Mouse (Mus musculus): Measurements from ENCODE around the gene Col4a4. TPM values are rescaled to one million over a fixed set of nuclear protein-coding genes. Genes with fewer than 3 reads are reported as not detected.

Gene Col4a4
- polyA plus RNA-seq, 1 experiment from 2014 or later, result 0.21 TPM

- Histone ChIP-seq H3K4me2 (ENCODE audit: low read depth, low read length, severe bottlenecking) (no peak overlapping the region), H3K36me3 (ENCODE audit: control insufficient read depth, insufficient read depth, low read length) (no peaks in the 10 kb centered on the region), H3K9me3 (ENCODE audit: control insufficient read depth, low read length) (no peaks in the 10 kb centered on the region), H3K4me1 (replicated peaks; ENCODE audit: control insufficient read depth, insufficient read depth, low read length) (no peaks in the 10 kb centered on the region; the same call in 1 of the 2 replicates), H3K9ac (ENCODE audit: low read length) (no peak overlapping the region), H3K27me3 (ENCODE audit: control insufficient read depth, insufficient read depth, low read length) (no peaks in the 10 kb centered on the region), H3K27ac (ENCODE audit: low read depth, low read length) (no peak overlapping the region), H3K4me3 (ENCODE audit: low read depth, low read length) (no peak overlapping the region)
- no peak for ATAC-seq (replicated peaks; ENCODE audit: low FRiP score)
- no peak for DNase-seq (ENCODE audit: low spot score)
- 86% methylated on average over 6 of the region's 6 CpGs for WGBS
Observed at GRCm38 (mm10) chr1:82468872-82469271, 117.8 kb downstream of the Col4a4 start.

GRCm38 (mm10) chr1:82465321-82465853 lies 121.3 kb downstream of the Col4a4 start:
- WGBS, result 52% methylated on average over 6 of the region's 6 CpGs
- ATAC-seq (replicated peaks; ENCODE audit: low FRiP score) (no peak), DNase-seq (ENCODE audit: low spot score) (no peak)
- no peak overlapping the region for H3K9ac ChIP-seq (ENCODE audit: low read length)
- no peaks in the 10 kb centered on the region; the same call in 1 of the 2 replicates for H3K4me1 ChIP-seq (replicated peaks; ENCODE audit: control insufficient read depth, insufficient read depth, low read length)
- H3K4me2 ChIP-seq (ENCODE audit: low read depth, low read length, severe bottlenecking), result no peak overlapping the region
- H3K36me3 ChIP-seq (ENCODE audit: control insufficient read depth, insufficient read depth, low read length), result no peaks in the 10 kb centered on the region
- no peaks in the 10 kb centered on the region for H3K27me3 ChIP-seq (ENCODE audit: control insufficient read depth, insufficient read depth, low read length)
- no peak overlapping the region for H3K4me3 ChIP-seq (ENCODE audit: low read depth, low read length)
- H3K27ac ChIP-seq (ENCODE audit: low read depth, low read length), result no peak overlapping the region
- H3K9me3 ChIP-seq (ENCODE audit: control insufficient read depth, low read length), result no peaks in the 10 kb centered on the region

GRCm38 (mm10) chr1:82461041-82461440 lies 125.6 kb downstream of the Col4a4 start:
- no peak overlapping the region for H3K27ac ChIP-seq (ENCODE audit: low read depth, low read length)

DNA sequence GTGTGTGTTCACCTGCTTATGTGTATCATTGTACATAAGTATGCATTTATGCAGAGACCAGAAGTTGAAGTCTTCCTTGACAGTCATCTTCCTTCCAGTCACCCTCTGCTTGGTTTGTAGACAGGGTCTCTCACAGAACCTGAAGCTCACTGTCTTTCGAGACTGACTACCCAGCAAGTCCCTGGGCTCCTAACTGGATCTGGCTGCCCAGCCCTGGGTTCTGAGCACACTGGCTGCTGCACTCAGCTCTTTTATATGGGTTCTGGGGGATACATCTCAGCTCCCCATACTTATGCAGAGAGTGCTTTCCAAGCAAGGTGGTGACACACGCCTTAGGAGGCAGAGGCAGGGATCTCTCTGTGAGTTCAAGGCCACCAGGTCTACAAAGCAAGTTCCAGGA lies 126.7 kb downstream of the Col4a4 start:
- Histone ChIP-seq H3K9me3 (ENCODE audit: control insufficient read depth, low read length) (no peaks in the 10 kb centered on the region), H3K4me1 (replicated peaks; ENCODE audit: control insufficient read depth, insufficient read depth, low read length) (no peaks in the 10 kb centered on the region), H3K4me2 (ENCODE audit: low read depth, low read length, severe bottlenecking) (no peak overlapping the region), H3K27me3 (ENCODE audit: control insufficient read depth, insufficient read depth, low read length) (no peaks in the 10 kb centered on the region), H3K9ac (ENCODE audit: low read length) (no peak overlapping the region), H3K4me3 (ENCODE audit: low read depth, low read length) (no peak overlapping the region), H3K27ac (ENCODE audit: low read depth, low read length) (no peak overlapping the region), H3K36me3 (ENCODE audit: control insufficient read depth, insufficient read depth, low read length) (no peaks in the 10 kb centered on the region)
- WGBS, result 85% methylated on average over 2 of the region's 2 CpGs
- no peak for ATAC-seq (replicated peaks; ENCODE audit: low FRiP score)
- DNase-seq (ENCODE audit: low spot score), result no peak

More at GRCm38 (mm10) chr1:82461041-82461440, 125.6 kb downstream of the Col4a4 start:
- ATAC-seq (replicated peaks; ENCODE audit: low FRiP score) (no peak), DNase-seq (ENCODE audit: low spot score) (no peak)
- H3K4me1 ChIP-seq (replicated peaks; ENCODE audit: control insufficient read depth, insufficient read depth, low read length), result no peaks in the 10 kb centered on the region; the same call in 1 of the 2 replicates
- WGBS, result 87% methylated on average over 4 of the region's 4 CpGs
- H3K9me3 ChIP-seq (ENCODE audit: control insufficient read depth, low read length), result no peaks in the 10 kb centered on the region
- H3K4me3 ChIP-seq (ENCODE audit: low read depth, low read length), result no peak overlapping the region
- no peaks in the 10 kb centered on the region for H3K27me3 ChIP-seq (ENCODE audit: control insufficient read depth, insufficient read depth, low read length)
- no peaks in the 10 kb centered on the region for H3K36me3 ChIP-seq (ENCODE audit: control insufficient read depth, insufficient read depth, low read length)
- no peak overlapping the region for H3K9ac ChIP-seq (ENCODE audit: low read length)
- no peak overlapping the region for H3K4me2 ChIP-seq (ENCODE audit: low read depth, low read length, severe bottlenecking)

DNA sequence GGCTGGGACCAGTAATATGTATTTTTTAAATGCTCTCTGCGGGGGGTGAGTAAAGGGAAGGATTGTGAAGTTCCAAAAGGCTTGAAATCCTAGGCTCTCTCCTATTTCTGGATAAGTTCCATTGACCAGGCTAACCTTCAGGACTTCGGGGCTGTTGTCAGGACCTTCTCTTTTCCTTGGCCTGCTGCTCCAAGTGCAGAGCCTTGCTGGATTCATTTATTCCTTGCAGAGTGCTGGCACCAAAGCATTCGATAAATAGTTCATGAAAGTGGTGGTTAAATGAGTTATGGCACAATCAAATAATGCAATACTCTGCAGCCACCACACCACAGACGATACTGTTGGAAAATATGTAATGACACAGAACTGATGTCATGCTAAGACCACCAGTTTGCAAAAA lies 127.3 kb downstream of the Col4a4 start:
- H3K36me3 ChIP-seq (ENCODE audit: control insufficient read depth, insufficient read depth, low read length), result no peaks in the 10 kb centered on the region
- 92% methylated on average over 4 of the region's 4 CpGs for WGBS
- no peak overlapping the region for H3K9ac ChIP-seq (ENCODE audit: low read length)
- no peak for ATAC-seq (replicated peaks; ENCODE audit: low FRiP score)
- no peak for DNase-seq (ENCODE audit: low spot score)
- H3K9me3 ChIP-seq (ENCODE audit: control insufficient read depth, low read length), result no peaks in the 10 kb centered on the region
- no peak overlapping the region for H3K4me3 ChIP-seq (ENCODE audit: low read depth, low read length)
- H3K27me3 ChIP-seq (ENCODE audit: control insufficient read depth, insufficient read depth, low read length), result no peaks in the 10 kb centered on the region
- H3K4me2 ChIP-seq (ENCODE audit: low read depth, low read length, severe bottlenecking), result no peak overlapping the region
- no peaks in the 10 kb centered on the region for H3K4me1 ChIP-seq (replicated peaks; ENCODE audit: control insufficient read depth, insufficient read depth, low read length)
- no peak overlapping the region for H3K27ac ChIP-seq (ENCODE audit: low read depth, low read length)

GRCm38 (mm10) chr1:82454031-82454430 lies 132.6 kb downstream of the Col4a4 start:
- H3K4me1 ChIP-seq (replicated peaks; ENCODE audit: control insufficient read depth, insufficient read depth, low read length), result peaks cover 1% of the 10 kb centered on the region; the same call in 1 of the 2 replicates
- H3K27ac ChIP-seq (ENCODE audit: low read depth, low read length), result no peak overlapping the region; the same call in 1 of the 2 replicates
- DNase-seq (ENCODE audit: low spot score) (no peak), ATAC-seq (replicated peaks; ENCODE audit: low FRiP score) (no peak)
- no peak overlapping the region for H3K4me2 ChIP-seq (ENCODE audit: low read depth, low read length, severe bottlenecking)
- no peak overlapping the region for H3K4me3 ChIP-seq (ENCODE audit: low read depth, low read length)
- WGBS, result 100% methylated on average over 3 of the region's 3 CpGs
- H3K9me3 ChIP-seq (ENCODE audit: control insufficient read depth, low read length), result no peaks in the 10 kb centered on the region
- H3K9ac ChIP-seq (ENCODE audit: low read length), result no peak overlapping the region
- no peaks in the 10 kb centered on the region for H3K27me3 ChIP-seq (ENCODE audit: control insufficient read depth, insufficient read depth, low read length)
- H3K36me3 ChIP-seq (ENCODE audit: control insufficient read depth, insufficient read depth, low read length), result no peaks in the 10 kb centered on the region

DNA sequence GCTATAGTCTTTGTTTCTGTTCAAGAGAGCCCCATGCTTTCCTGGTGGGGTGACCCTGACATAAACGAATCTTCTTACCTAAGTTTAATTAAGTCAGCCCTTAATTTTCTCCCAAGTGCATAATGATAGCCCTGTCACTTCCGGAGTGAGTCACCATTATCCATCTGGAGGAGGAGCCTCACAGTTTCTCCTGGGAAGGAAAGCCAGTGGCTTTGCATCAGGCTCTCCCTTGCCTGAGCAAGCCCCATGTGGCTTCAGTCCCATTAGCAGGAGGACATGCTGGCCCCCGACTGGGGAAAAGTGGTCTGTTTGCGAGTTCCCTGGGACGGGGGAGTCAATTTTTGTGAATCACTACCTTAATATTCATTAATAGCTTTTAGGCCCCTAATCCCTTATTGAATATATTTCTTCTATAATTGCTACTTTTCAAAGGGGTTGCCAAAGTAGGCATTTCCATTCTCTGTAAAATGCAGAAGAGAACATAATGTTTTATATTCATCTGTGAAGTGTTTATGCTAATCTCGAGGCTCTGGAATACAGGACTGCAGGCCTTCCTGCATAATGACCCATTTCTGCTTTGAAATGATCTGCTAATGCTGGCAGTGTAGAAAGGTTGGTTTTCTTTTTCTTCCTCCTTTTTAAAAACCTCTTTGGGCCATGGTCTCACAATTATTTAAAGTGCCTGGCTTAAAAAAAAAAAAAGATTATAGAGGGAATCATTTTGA lies 134.6 kb downstream of the Col4a4 start:
- H3K27me3 ChIP-seq (ENCODE audit: control insufficient read depth, insufficient read depth, low read length), result no peaks in the 10 kb centered on the region
- H3K9me3 ChIP-seq (ENCODE audit: control insufficient read depth, low read length), result no peaks in the 10 kb centered on the region
- ATAC-seq (replicated peaks; ENCODE audit: low FRiP score) (peak; percentile 88), DNase-seq (ENCODE audit: low spot score) (no peak)
- H3K4me1 ChIP-seq (replicated peaks; ENCODE audit: control insufficient read depth, insufficient read depth, low read length), result peaks cover 1% of the 10 kb centered on the region; the same call in 1 of the 2 replicates
- H3K36me3 ChIP-seq (ENCODE audit: control insufficient read depth, insufficient read depth, low read length), result no peaks in the 10 kb centered on the region
- WGBS, result 21% methylated on average over 6 of the region's 6 CpGs
- no peak overlapping the region for H3K27ac ChIP-seq (ENCODE audit: low read depth, low read length)
- no peak overlapping the region for H3K4me3 ChIP-seq (ENCODE audit: low read depth, low read length)
- H3K9ac ChIP-seq (ENCODE audit: low read length), result no peak overlapping the region
- H3K4me2 ChIP-seq (ENCODE audit: low read depth, low read length, severe bottlenecking), result no peak overlapping the region

DNA sequence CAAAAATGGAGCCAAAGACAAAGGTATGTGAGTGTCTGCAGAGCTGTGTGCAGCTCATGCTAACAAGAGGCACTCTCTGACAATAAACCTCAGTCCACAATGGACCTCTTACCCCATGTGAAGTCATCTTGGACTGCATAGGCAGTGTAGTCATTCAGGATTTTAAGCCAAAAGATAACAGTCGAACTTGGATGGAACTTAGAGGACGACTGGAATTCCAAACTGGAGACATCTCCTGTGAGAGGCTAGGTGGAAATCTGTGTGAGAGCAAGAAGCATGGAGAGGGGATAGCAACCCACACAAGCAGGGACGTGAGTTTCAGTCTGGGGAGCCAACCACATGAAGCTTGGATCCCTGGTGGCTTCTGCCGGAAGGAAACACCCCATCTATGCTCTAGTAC lies 136.8 kb downstream of the Col4a4 start:
- ATAC-seq (replicated peaks; ENCODE audit: low FRiP score), result no peak
- 86% methylated on average over 4 of the region's 4 CpGs for WGBS
- no peak overlapping the region for H3K9ac ChIP-seq (ENCODE audit: low read length)

GRCm38 (mm10) chr1:82446049-82446448 lies 140.6 kb downstream of the Col4a4 start:
- WGBS, result 90% methylated on average over 7 of the region's 7 CpGs

More for the DNA sequence above, 136.8 kb downstream of the Col4a4 start:
- no peak overlapping the region for H3K27ac ChIP-seq (ENCODE audit: low read depth, low read length)
- DNase-seq (ENCODE audit: low spot score), result no peak
- H3K4me1 ChIP-seq (replicated peaks; ENCODE audit: control insufficient read depth, insufficient read depth, low read length), result peaks cover 1% of the 10 kb centered on the region; the same call in 1 of the 2 replicates
- H3K4me2 ChIP-seq (ENCODE audit: low read depth, low read length, severe bottlenecking), result no peak overlapping the region
- no peaks in the 10 kb centered on the region for H3K27me3 ChIP-seq (ENCODE audit: control insufficient read depth, insufficient read depth, low read length)
- H3K4me3 ChIP-seq (ENCODE audit: low read depth, low read length), result no peak overlapping the region
- no peaks in the 10 kb centered on the region for H3K36me3 ChIP-seq (ENCODE audit: control insufficient read depth, insufficient read depth, low read length)
- no peaks in the 10 kb centered on the region for H3K9me3 ChIP-seq (ENCODE audit: control insufficient read depth, low read length)

More at GRCm38 (mm10) chr1:82446049-82446448, 140.6 kb downstream of the Col4a4 start:
- DNase-seq (ENCODE audit: low spot score) (no peak), ATAC-seq (replicated peaks; ENCODE audit: low FRiP score) (no peak)
- no peaks in the 10 kb centered on the region for H3K9me3 ChIP-seq (ENCODE audit: control insufficient read depth, low read length)
- no peak overlapping the region for H3K4me2 ChIP-seq (ENCODE audit: low read depth, low read length, severe bottlenecking)
- H3K4me1 ChIP-seq (replicated peaks; ENCODE audit: control insufficient read depth, insufficient read depth, low read length), result no peaks in the 10 kb centered on the region
- no peak overlapping the region for H3K9ac ChIP-seq (ENCODE audit: low read length)
- H3K36me3 ChIP-seq (ENCODE audit: control insufficient read depth, insufficient read depth, low read length), result no peaks in the 10 kb centered on the region
- H3K27ac ChIP-seq (ENCODE audit: low read depth, low read length), result no peak overlapping the region
- H3K27me3 ChIP-seq (ENCODE audit: control insufficient read depth, insufficient read depth, low read length), result no peaks in the 10 kb centered on the region
- H3K4me3 ChIP-seq (ENCODE audit: low read depth, low read length), result no peak overlapping the region

Data from forebrain, embryonic 11.5 days (tissue).